ENCODE assay signal across 9 mouse cellular contexts in the genomic region with DNA sequence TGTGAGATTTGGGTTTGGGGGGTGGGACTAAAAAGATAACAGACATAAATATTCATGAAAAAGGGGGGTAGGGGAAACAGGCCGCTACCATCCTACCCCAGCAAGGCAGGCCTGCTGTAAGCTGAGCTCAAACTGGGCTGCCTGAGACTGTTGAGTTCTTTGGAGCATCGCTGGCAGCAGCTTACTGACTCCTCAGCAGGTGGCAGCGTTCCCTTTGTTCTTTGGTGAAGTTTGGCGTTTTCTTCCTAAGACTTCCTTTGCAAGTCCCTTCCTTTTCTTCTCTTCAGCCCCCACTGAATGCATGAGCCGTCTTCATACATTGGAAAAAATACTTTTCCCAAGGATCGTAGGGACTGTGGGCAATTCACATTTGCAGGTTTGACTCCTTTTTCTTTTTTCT. TPM values are rescaled to one million over a fixed set of nuclear protein-coding genes. Genes with fewer than 3 reads are reported as not detected.
DNase-seq lines count a peak whose midpoint lies in the region; ATAC-seq lines count a peak whose summit lies in the region.
"Had no signal": no experiment of that assay in that cellular context is flagged by ENCODE, and none has a peak within 500 bp of the region (broad histone marks: within the 10 kb centered on the region; RNA-seq: fewer than 3 reads in every experiment).

No protein-coding gene starts in this region.

- H3K9me3 ChIP-seq in forebrain, embryonic 14.5 days (replicated peaks; ENCODE audit: control insufficient read depth, low read length): no peaks in the 10 kb centered on the region
- H3K9me3 ChIP-seq in forebrain, embryonic 15.5 days: no peaks in the 10 kb centered on the region
- no peaks in the 10 kb centered on the region for H3K9me3 ChIP-seq in liver, embryonic 12.5 days (replicated peaks)

- no peaks in the 10 kb centered on the region for H3K27me3 ChIP-seq in forebrain, embryonic 14.5 days (replicated peaks; ENCODE audit: control insufficient read depth, insufficient read depth, low read length)
- 0 out of 2 replicates have a peak, but pooled peaks cover 3% of the 10 kb centered on the region for H3K27me3 ChIP-seq in forebrain, embryonic 15.5 days
- peaks cover 6% of the 10 kb centered on the region; the same call in 1 of the 2 replicates for H3K27me3 ChIP-seq in liver, embryonic 12.5 days (replicated peaks)

- 8% methylated on average over 6 of the region's 6 CpGs for WGBS in forebrain, embryonic 14.5 days
- WGBS in forebrain, embryonic 15.5 days: 5% methylated on average over 6 of the region's 6 CpGs
- WGBS in liver, embryonic 12.5 days (ENCODE audit: insufficient replicate concordance): 29% methylated on average over 6 of the region's 6 CpGs

- no peak overlapping the region for H3K9ac ChIP-seq in forebrain, embryonic 14.5 days (ENCODE audit: low read length)
- no peak overlapping the region for H3K9ac ChIP-seq in forebrain, embryonic 15.5 days (replicated peaks)
- no peak overlapping the region for H3K9ac ChIP-seq in liver, embryonic 12.5 days

- H3K4me2 ChIP-seq in forebrain, embryonic 14.5 days (ENCODE audit: low read length): no peak overlapping the region
- no peak overlapping the region for H3K4me2 ChIP-seq in forebrain, embryonic 15.5 days (replicated peaks)
- no peak overlapping the region for H3K4me2 ChIP-seq in liver, embryonic 12.5 days

- H3K36me3 ChIP-seq in forebrain, embryonic 14.5 days (ENCODE audit: control insufficient read depth, insufficient read depth, low read length): no peaks in the 10 kb centered on the region
- H3K36me3 ChIP-seq in forebrain, embryonic 15.5 days: no peaks in the 10 kb centered on the region
- no peaks in the 10 kb centered on the region for H3K36me3 ChIP-seq in liver, embryonic 12.5 days

- no peak for ATAC-seq in forebrain, embryonic 14.5 days
- no peak for ATAC-seq in forebrain, embryonic 15.5 days (replicated peaks)
- ATAC-seq in liver, embryonic 12.5 days: no peak
- no peak for ATAC-seq in cerebellum, adult (ENCODE audit: insufficient number of reproducible peaks, low FRiP score, low TSS enrichment)

- DNase-seq in forebrain, embryonic 14.5 days (ENCODE audit: low spot score): peak; percentile 53
- DNase-seq in liver: peak; percentile 29
- DNase-seq in adrenal gland, postnatal 36 days: peak; percentile 10 to 47
- DNase-seq in kidney, postnatal 14 days: peak; percentile 51
- DNase-seq in ovary, postnatal 36 days (ENCODE audit: low spot score): peak; percentile 38

- no peaks in the 10 kb centered on the region for H3K4me1 ChIP-seq in forebrain, embryonic 14.5 days (ENCODE audit: control insufficient read depth, insufficient read depth, low read length)
- H3K4me1 ChIP-seq in forebrain, embryonic 15.5 days: peaks cover 2% of the 10 kb centered on the region
- H3K4me1 ChIP-seq in liver, embryonic 12.5 days: 0 out of 2 replicates have a peak, but pooled peaks cover 2% of the 10 kb centered on the region

- no peak overlapping the region for H3K4me3 ChIP-seq in forebrain, embryonic 14.5 days (ENCODE audit: low read depth, low read length)
- no peak overlapping the region for H3K4me3 ChIP-seq in forebrain, embryonic 15.5 days
- H3K4me3 ChIP-seq in liver, embryonic 12.5 days: no peak overlapping the region
- H3K4me3 ChIP-seq: megakaryocyte, embryonic 14.5 days had no signal

- no peak overlapping the region for H3K27ac ChIP-seq in forebrain, embryonic 14.5 days (ENCODE audit: low read depth, low read length)
- no peak overlapping the region for H3K27ac ChIP-seq in forebrain, embryonic 15.5 days (replicated peaks)
- no peak overlapping the region for H3K27ac ChIP-seq in liver, embryonic 12.5 days

RNA-seq across cellular contexts. Expression of a gene that starts 7.9 kb away (rescaled TPM):
- 15.6 and 18.3 TPM in 2 replicates for polyA plus RNA-seq in forebrain, embryonic 14.5 days (2014; fragmentation: Nextera tagmentation; extraction: Ambion mirVana)
- 12.2 TPM in 2 replicates for polyA plus RNA-seq in forebrain, embryonic 15.5 days (2015; fragmentation: Nextera tagmentation; extraction: Ambion mirVana)
- 5.4 and 5.9 TPM in 2 replicates for polyA plus RNA-seq in liver, embryonic 12.5 days (2016; fragmentation: Nextera tagmentation; extraction: Ambion mirVana)
- 10 to 100 TPM; 73.4 to 83.9 TPM for total RNA-seq in adrenal gland, postnatal 36 days (2021)

RNA-seq across cellular contexts. Expression of a gene that starts 9.8 kb away (rescaled TPM):
- polyA plus RNA-seq in forebrain, embryonic 14.5 days (2014; fragmentation: Nextera tagmentation; extraction: Ambion mirVana): 139 and 143 TPM in 2 replicates
- 113 and 120 TPM in 2 replicates for polyA plus RNA-seq in forebrain, embryonic 15.5 days (2015; fragmentation: Nextera tagmentation; extraction: Ambion mirVana)
- polyA plus RNA-seq in liver, embryonic 12.5 days (2016; fragmentation: Nextera tagmentation; extraction: Ambion mirVana): 32.2 and 32.3 TPM in 2 replicates
- 10 to 100 TPM; 66.0 to 88.3 TPM for total RNA-seq in adrenal gland, postnatal 36 days (2021)
